Comparison of ENCODE assay signal across 14 mouse cellular contexts in genomic region chr8:12390640-12391365, GRCm38 (mm10). TPM values are rescaled to one million over a fixed set of nuclear protein-coding genes. Genes with fewer than 3 reads are reported as not detected.
A peak's percentile ranks its signal among the peaks of the same experiment; 100 is the strongest.
DNase-seq lines count a peak whose midpoint lies in the region; ATAC-seq and TF ChIP-seq lines count a peak whose summit lies in the region.
"Had no signal": no experiment of that assay in that cellular context is flagged by ENCODE, and none has a peak within 500 bp of the region (broad histone marks: within the 10 kb centered on the region; RNA-seq: fewer than 3 reads in every experiment).

No protein-coding gene starts in this region.

- no peak overlapping the region for H3K9ac ChIP-seq in intestine, embryonic 14.5 days (ENCODE audit: low read length)
- H3K9ac ChIP-seq in intestine, postnatal 0 days (ENCODE audit: low read depth, low read length) = no peak overlapping the region
- peak overlapping the region; percentile 33 for H3K9ac ChIP-seq in hindbrain, embryonic 12.5 days
- no peak overlapping the region for H3K9ac ChIP-seq in midbrain, postnatal 0 days (replicated peaks; ENCODE audit: low read length, poor library complexity, severe bottlenecking)
- H3K9ac ChIP-seq: liver, embryonic 12.5 days had no signal

- H3K36me3 ChIP-seq in intestine, embryonic 14.5 days (ENCODE audit: control insufficient read depth, insufficient read depth, low read length) = no peaks in the 10 kb centered on the region
- no peaks in the 10 kb centered on the region for H3K36me3 ChIP-seq in intestine, postnatal 0 days (ENCODE audit: control insufficient read depth, insufficient read depth)
- no peaks in the 10 kb centered on the region for H3K36me3 ChIP-seq in hindbrain, embryonic 12.5 days
- no peaks in the 10 kb centered on the region for H3K36me3 ChIP-seq in midbrain, postnatal 0 days (ENCODE audit: insufficient read depth, low read length)
- H3K36me3 ChIP-seq: liver, embryonic 12.5 days had no signal

- WGBS in intestine, embryonic 14.5 days = 3% methylated on average over 38 of the region's 38 CpGs
- WGBS in intestine, postnatal 0 days = 3% methylated on average over 38 of the region's 38 CpGs
- under 1% methylated on average over 38 of the region's 38 CpGs for whole genome bisulfite sequencing in hindbrain, embryonic 12.5 days
- WGBS in midbrain, postnatal 0 days = 2% methylated on average over 38 of the region's 38 CpGs
- WGBS in cerebellum, adult 2 months = 7% methylated on average over 38 of the region's 38 CpGs

- no peak overlapping the region for H3K4me2 ChIP-seq in intestine, embryonic 14.5 days (ENCODE audit: low read length)
- H3K4me2 ChIP-seq in intestine, postnatal 0 days (replicated peaks; ENCODE audit: low read depth) = no peak overlapping the region
- peak overlapping the region; percentile 34 for H3K4me2 ChIP-seq in hindbrain, embryonic 12.5 days (replicated peaks)
- peak overlapping the region; percentile 18; the same call in 1 of the 2 replicates for H3K4me2 ChIP-seq in midbrain, postnatal 0 days (ENCODE audit: low read depth, low read length, poor library complexity, severe bottlenecking)
- H3K4me2 ChIP-seq: liver, embryonic 12.5 days had no signal

- H3K4me1 ChIP-seq in intestine, embryonic 14.5 days (replicated peaks; ENCODE audit: control insufficient read depth, insufficient read depth, low read length) = peaks cover 4% of the 10 kb centered on the region; the same call in 1 of the 2 replicates
- no peaks in the 10 kb centered on the region for H3K4me1 ChIP-seq in intestine, postnatal 0 days (replicated peaks; ENCODE audit: control insufficient read depth, insufficient read depth, low read length)
- H3K4me1 ChIP-seq in hindbrain, embryonic 12.5 days = peaks cover 42% of the 10 kb centered on the region
- no peaks in the 10 kb centered on the region for H3K4me1 ChIP-seq in midbrain, postnatal 0 days (ENCODE audit: insufficient read depth, low read length)
- H3K4me1 ChIP-seq in cerebellum, adult 2 months (ENCODE audit: control insufficient read depth, insufficient read depth, low read length) = no peaks in the 10 kb centered on the region; the same call in 1 of the 2 replicates

- TF ChIP-seq POLR2A in cerebellum, adult 2 months (IDR thresholded peaks at IDR 0.05; ENCODE audit: borderline replicate concordance, insufficient read depth, low read length) = no peak

- no peaks in the 10 kb centered on the region for H3K9me3 ChIP-seq in intestine, embryonic 14.5 days (ENCODE audit: control insufficient read depth, low read length)
- H3K9me3 ChIP-seq in intestine, postnatal 0 days (ENCODE audit: control insufficient read depth) = no peaks in the 10 kb centered on the region
- no peaks in the 10 kb centered on the region for H3K9me3 ChIP-seq in hindbrain, embryonic 12.5 days (replicated peaks)
- no peaks in the 10 kb centered on the region for H3K9me3 ChIP-seq in midbrain, postnatal 0 days (ENCODE audit: low read length)
- H3K9me3 ChIP-seq: liver, embryonic 12.5 days had no signal

- no peak for TF ChIP-seq CTCF in intestine, postnatal 0 days (IDR thresholded peaks at IDR 0.05; ENCODE audit: low read depth)
- TF ChIP-seq CTCF in midbrain, postnatal 0 days (IDR thresholded peaks at IDR 0.05) = no peak
- TF ChIP-seq CTCF in cerebellum, adult 2 months (IDR thresholded peaks at IDR 0.05; ENCODE audit: borderline replicate concordance, insufficient read depth, low read depth, low read length) = no peak

- H3K27me3 ChIP-seq in intestine, embryonic 14.5 days (replicated peaks; ENCODE audit: control insufficient read depth, insufficient read depth, low read length) = peaks cover 100% of the 10 kb centered on the region
- H3K27me3 ChIP-seq in intestine, postnatal 0 days (replicated peaks; ENCODE audit: control insufficient read depth, insufficient read depth, low read length) = peaks cover 98% of the 10 kb centered on the region
- peaks cover 81% of the 10 kb centered on the region for H3K27me3 ChIP-seq in hindbrain, embryonic 12.5 days
- H3K27me3 ChIP-seq in midbrain, postnatal 0 days (ENCODE audit: insufficient read depth, low read length) = peaks cover 68% of the 10 kb centered on the region
- H3K27me3 ChIP-seq in cerebellum, adult 2 months (ENCODE audit: control insufficient read depth, insufficient read depth, low read length) = peaks cover 17% of the 10 kb centered on the region; the same call in 1 of the 2 replicates

- H3K4me3 ChIP-seq in intestine, embryonic 14.5 days (ENCODE audit: low read depth, low read length) = no peak overlapping the region
- H3K4me3 ChIP-seq in intestine, postnatal 0 days (ENCODE audit: low read depth, low read length) = no peak overlapping the region
- H3K4me3 ChIP-seq in hindbrain, embryonic 12.5 days = peak overlapping the region; percentile 11
- no peak overlapping the region for H3K4me3 ChIP-seq in midbrain, postnatal 0 days (ENCODE audit: low read depth, low read length)
- no peak overlapping the region for H3K4me3 ChIP-seq in cerebellum, adult 2 months (replicated peaks; ENCODE audit: insufficient read depth, low read depth, low read length)
- H3K4me3 ChIP-seq: heart, adult 2 months; liver, embryonic 12.5 days had no signal

- no peak overlapping the region for H3K27ac ChIP-seq in intestine, embryonic 14.5 days (ENCODE audit: low read depth)
- no peak overlapping the region for H3K27ac ChIP-seq in intestine, postnatal 0 days (ENCODE audit: low read depth, low read length)
- no peak overlapping the region for H3K27ac ChIP-seq in hindbrain, embryonic 12.5 days
- H3K27ac ChIP-seq in midbrain, postnatal 0 days (ENCODE audit: low read depth, low read length) = no peak overlapping the region
- no peak overlapping the region for H3K27ac ChIP-seq in cerebellum, adult 2 months (ENCODE audit: insufficient read depth, low read length)
- H3K27ac ChIP-seq: heart, adult 2 months; liver, embryonic 12.5 days had no signal

- ATAC-seq in intestine, embryonic 14.5 days (replicated peaks; ENCODE audit: low FRiP score, low TSS enrichment, low read depth) = no peak
- no peak for ATAC-seq in intestine, postnatal 0 days
- ATAC-seq in hindbrain, embryonic 12.5 days (ENCODE audit: low FRiP score) = no peak
- ATAC-seq in midbrain, postnatal 0 days (ENCODE audit: low FRiP score) = no peak
- ATAC-seq in erythroid progenitor cell, adult 5-6 weeks (replicated peaks; ENCODE audit: low FRiP score, poor library complexity, severe bottlenecking) = no peak
- ATAC-seq: intestine, embryonic 16.5 days; liver, embryonic 12.5 days had no signal

- DNase-seq in intestine, embryonic 14.5 days (ENCODE audit: low spot score) = peak; percentile 80
- DNase-seq in embryo, embryonic 11 days = peak; percentile 53
- DNase-seq in midbrain, postnatal 0 days (ENCODE audit: low spot score) = no peak
- no peak for DNase-seq in T-cell, adult 2 months (ENCODE audit: low spot score)
- no peak for DNase-seq in cerebellum, adult 2 months
- DNase-seq: cerebellum, adult 8-10 months; heart, adult 2 months; thymus, postnatal 25 days had no signal

RNA-seq across cellular contexts. Expression of gene Sox1, which starts 4.3 kb away (rescaled TPM):
- 0.05 TPM in 1 of 2 replicates, not detected in the other for polyA plus RNA-seq in intestine, embryonic 14.5 days (2014; fragmentation: Nextera tagmentation; extraction: Ambion mirVana)
- polyA plus RNA-seq in intestine, postnatal 0 days (2015; fragmentation: Nextera tagmentation; extraction: Ambion mirVana) = not detected in 2 replicates
- polyA plus RNA-seq in hindbrain, embryonic 12.5 days (2016; fragmentation: Nextera tagmentation; extraction: Ambion mirVana) = 2.9 and 3.5 TPM in 2 replicates
- total RNA-seq in midbrain, postnatal 0 days (2014; rRNA removed) = 16.8 and 17.7 TPM in 2 replicates
- 1.6 and 2.6 TPM in 2 replicates for polyA plus RNA-seq in midbrain, postnatal 0 days (2015; fragmentation: Nextera tagmentation; extraction: Ambion mirVana)
- total RNA-seq in erythroid progenitor cell, adult 5-6 weeks (2015; ENCODE audit: low replicate concordance) = not detected in 2 replicates
- total RNA-seq in erythroid progenitor cell, adult 5-6 weeks (2017; ENCODE audit: low replicate concordance) = not detected in 2 replicates
- polyA plus RNA-seq in cerebellum, adult 2 months (2012; rRNA removed) = 8.2 and 8.7 TPM in 2 replicates
- total RNA-seq: heart, adult 2 months; megakaryocyte progenitor cell, adult 5-6 weeks had no signal
- polyA plus RNA-seq: heart, adult 2 months; intestine, embryonic 16.5 days; liver, embryonic 12.5 days had no signal

Comparison
In these comparisons a context has a peak if more than half of its experiments do, and no peak if none do; other contexts are left out.
1. DNase-seq: peak in intestine, embryonic 14.5 days (single experiment) and embryo, embryonic 11 days (single experiment); none in midbrain, postnatal 0 days (single experiment), T-cell, adult 2 months (single experiment) and cerebellum, adult 2 months (0 of 2).
2. H3K4me2 ChIP-seq: peak in hindbrain, embryonic 12.5 days (single experiment) and midbrain, postnatal 0 days (single experiment); none in intestine, embryonic 14.5 days (single experiment) and intestine, postnatal 0 days (single experiment).